Mouse (Mus musculus): ENCODE results near the gene Lsm5. TPM values are rescaled to one million over a fixed set of nuclear protein-coding genes. Genes with fewer than 3 reads are reported as not detected.

Lsm5 gene
- 128 and 144 TPM in 2 replicates for total RNA-seq (2017)

DNA sequence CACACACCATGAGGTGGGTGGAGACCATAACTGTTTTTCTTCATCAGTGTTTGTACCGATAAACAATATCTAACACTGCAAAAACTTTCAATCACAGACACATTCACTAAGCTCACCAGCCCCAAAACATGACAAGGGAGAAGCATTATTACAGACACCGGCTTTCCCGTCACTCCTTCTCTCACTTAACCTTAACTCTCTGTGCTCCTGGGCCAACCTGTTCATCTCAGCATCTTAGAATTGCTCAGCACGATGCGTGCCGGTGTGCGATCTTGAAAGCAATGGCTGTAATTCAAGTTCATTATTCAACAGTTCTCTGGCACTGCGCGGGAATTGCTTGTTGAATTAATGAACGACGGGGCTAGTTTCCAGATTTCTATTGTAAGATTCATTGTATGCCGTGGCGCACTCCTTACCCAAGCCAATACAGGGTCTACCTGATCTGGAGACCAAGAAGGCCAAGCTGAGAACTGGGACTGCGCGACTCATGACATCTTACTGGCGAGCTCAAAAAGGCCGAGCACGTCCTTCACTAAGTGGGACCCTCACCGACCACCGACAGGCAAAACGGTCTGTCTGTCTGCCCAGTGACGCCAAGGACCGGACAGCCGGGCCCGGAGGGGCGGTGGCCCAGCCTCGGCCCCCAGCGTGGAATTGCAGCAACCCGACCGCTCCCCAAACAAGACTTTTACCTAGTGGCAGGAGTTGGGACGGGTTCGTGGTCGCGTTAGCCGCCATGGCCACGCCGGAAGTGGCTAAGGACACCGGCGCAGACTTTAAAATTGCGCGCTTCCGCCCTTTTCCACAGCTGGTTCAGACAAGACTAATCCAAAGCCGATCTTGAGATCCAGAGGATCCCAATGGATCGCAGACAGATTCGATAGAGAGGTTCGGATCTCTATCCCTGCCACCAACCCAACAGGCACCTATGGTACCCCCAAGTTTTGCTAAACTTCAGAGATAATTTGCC is at the start of gene Lsm5:
Lsm5 (minus strand) TSS at position 780 of the 970 bp plus-strand sequence.
- peak; percentile 99 for ATAC-seq (replicated peaks in 1 of 2; ENCODE audit: insufficient read depth in 1 of 2, low FRiP score in 2 of 2, low TSS enrichment in 1 of 2, low read depth in 1 of 2, poor library complexity in 2 of 2, severe bottlenecking in 2 of 2)

DNA sequence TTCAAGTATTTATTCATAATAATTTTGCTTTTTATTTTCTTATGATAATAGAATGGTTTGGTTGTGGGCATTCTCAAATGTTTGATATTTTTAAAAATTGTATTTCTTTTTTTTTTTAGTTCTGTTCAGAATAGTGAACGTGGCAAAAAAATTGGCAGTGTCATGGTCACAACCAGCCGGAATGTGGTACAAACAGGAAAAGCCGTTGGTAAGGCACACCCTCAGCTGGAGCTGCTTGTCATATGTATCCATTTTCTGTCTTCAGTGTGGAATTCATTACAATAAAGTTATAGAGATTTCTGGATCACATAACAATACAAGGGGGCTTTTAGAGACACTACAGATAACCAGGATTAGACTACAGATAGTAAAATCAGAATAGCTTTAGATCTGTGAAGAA is 49.2 kb upstream of the Lsm5 start:
- ATAC-seq (replicated peaks in 1 of 2; ENCODE audit: insufficient read depth in 1 of 2, low FRiP score in 2 of 2, low TSS enrichment in 1 of 2, low read depth in 1 of 2, poor library complexity in 2 of 2, severe bottlenecking in 2 of 2), result 0 out of 4 replicates have a peak, but pooled peaks of 1 of the 2 experiments have one; percentile 51

DNA sequence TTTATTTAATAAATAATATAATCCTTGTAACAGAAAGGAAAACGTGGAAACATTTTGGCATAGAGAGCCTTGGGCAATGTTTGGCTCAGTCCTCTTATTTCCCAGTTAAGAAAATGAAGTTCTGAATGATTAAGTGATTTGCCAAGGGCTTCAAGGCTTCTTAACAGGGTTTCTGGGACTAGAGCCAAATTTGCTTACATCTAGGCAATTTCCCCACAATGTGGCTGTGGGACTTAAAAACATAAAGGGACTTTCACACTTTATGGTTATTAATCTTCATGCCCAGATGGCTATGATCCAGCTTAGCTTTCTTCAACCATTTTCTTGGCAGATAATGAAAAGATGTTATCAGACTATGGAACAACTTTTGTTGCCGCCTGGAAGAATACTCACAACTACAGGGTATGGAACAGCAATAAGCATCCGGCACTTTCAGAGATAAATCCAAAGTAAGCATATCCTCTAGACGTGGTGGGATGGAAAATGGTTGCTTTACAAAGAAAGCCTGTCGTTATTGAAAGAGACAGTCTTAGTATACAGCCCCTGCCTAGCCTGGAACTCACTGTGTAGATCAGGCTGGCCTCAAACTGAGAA is 41.5 kb upstream of the Lsm5 start:
- peak in 1 of 2 experiments; percentile 32; a peak in 1 of 4 replicates for ATAC-seq (replicated peaks in 1 of 2; ENCODE audit: insufficient read depth in 1 of 2, low FRiP score in 2 of 2, low TSS enrichment in 1 of 2, low read depth in 1 of 2, poor library complexity in 2 of 2, severe bottlenecking in 2 of 2)

DNA sequence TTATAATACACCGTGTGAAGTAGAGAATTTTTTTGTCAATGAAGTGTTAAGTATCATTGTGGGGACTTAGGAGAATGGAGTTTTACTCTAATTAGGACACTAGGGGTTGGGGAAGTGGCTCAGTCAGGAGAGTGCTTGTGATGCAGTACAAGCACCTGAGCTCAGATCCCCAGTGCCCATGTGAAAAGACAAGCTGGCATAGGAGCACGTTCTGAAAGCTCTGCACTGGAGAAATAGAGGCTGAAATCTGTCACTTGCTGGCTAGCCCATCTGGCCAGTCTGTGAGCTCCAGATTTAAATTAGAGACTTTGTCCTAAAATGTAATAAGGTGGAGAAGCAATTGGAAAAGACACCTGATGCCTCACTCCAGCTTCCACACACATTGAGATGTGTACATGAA is 28.0 kb upstream of the Lsm5 start:
- ATAC-seq (replicated peaks in 1 of 2; ENCODE audit: insufficient read depth in 1 of 2, low FRiP score in 2 of 2, low TSS enrichment in 1 of 2, low read depth in 1 of 2, poor library complexity in 2 of 2, severe bottlenecking in 2 of 2), result no peak

DNA sequence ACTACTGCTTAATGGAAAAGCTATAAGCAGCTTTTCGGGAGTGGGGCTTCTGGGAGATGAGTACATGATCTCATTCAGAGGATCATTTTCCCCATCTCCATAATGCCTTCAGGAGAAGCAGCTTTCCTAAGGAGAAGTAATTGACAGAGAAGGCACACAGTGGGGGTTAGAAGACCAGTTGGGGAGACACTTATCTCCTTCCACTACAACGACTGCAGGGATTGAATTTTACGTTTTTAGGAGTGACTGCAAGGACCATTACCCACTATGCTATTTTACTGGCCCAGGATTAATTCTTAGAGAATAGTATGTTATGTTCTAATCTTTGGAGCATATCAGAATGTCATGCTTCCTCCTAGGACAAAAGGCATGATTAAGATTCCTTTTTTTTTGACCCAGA is 16.4 kb upstream of the Lsm5 start:
- ATAC-seq (replicated peaks in 1 of 2; ENCODE audit: insufficient read depth in 1 of 2, low FRiP score in 2 of 2, low TSS enrichment in 1 of 2, low read depth in 1 of 2, poor library complexity in 2 of 2, severe bottlenecking in 2 of 2), result no peak; a peak in 1 of 4 replicates

DNA sequence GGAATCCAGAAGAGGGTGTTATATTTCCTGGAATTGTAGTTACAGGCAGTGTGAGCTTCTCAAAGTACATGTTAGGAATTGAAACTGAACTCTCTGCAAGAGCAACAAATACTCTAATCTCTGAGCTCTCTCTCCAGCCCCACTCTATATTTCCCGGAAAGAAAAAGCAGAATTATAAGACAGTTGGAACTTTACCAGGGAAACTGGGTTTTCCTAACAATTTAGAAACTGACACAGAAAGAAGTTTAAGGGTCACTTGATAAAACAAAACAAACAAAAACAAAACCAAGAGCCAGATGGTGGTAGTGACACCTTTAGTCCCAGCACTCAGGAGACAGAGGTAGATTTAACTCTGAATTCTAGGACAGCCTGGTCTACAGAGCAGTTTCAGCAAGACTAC is 14.6 kb upstream of the Lsm5 start:
- no peak for ATAC-seq (replicated peaks in 1 of 2; ENCODE audit: insufficient read depth in 1 of 2, low FRiP score in 2 of 2, low TSS enrichment in 1 of 2, low read depth in 1 of 2, poor library complexity in 2 of 2, severe bottlenecking in 2 of 2)

DNA sequence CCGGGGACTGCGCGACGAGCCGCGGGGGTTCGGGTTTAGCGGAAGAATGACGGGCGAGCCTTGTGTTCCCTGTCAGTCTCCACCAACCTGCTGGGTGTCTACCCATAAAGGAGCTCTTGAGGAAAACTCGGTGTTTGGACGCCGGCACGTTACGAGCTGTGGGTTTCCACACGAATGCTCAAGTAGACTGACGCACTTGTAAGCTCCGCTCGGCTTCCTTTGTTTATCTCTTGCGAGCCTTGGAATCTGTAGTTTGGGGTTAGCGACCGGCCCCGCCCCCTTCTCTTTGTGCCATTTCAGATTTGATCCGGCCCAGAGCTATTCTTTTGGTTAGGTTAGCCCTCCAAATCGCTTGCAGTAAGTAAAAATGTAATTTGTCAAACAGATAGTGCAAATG is 10.8 kb upstream of the Lsm5 start:
- ATAC-seq (replicated peaks in 1 of 2; ENCODE audit: insufficient read depth in 1 of 2, low FRiP score in 2 of 2, low TSS enrichment in 1 of 2, low read depth in 1 of 2, poor library complexity in 2 of 2, severe bottlenecking in 2 of 2), result peak; percentile 9 to 33; a peak in 2 of 4 replicates

DNA sequence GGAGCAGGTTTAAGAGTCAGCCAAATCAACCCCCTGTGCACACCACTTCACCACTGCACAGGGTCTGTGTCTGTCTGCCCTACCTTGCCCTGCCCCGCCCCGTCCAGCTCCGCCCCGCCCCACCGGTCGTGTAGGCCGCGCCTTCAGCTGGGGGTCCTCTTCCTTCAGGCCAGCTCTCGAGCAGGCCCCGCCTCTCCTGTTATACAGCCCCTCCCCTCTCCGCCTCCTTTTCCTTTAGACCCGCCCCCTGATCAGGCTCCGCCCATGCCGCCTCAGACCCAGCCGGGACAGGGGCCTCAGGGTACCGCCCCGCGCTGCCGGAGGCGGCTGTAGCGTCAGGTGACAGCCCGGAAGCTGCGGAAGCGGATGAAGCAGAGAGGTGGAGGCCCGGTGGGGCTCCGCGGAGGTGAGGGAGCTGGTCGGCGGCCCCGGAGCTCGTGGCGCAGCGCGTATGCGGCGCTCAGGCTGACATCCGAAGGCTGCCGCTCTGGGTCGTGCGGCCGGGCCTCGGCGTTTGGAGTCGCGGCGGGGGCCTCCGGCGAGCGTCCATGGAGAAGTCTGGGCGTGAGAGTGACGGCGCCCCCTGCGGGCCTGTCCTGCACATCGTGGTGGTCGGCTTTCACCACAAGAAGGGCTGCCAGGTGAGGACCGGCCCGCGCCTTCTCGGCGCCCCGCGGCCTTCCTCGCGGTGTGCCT is 10.2 kb upstream of the Lsm5 start, which contains the start of gene Avl9:
Avl9 (plus strand) TSS at position 326 of the 696 bp plus-strand sequence.
- peak; percentile 95 to 97 for ATAC-seq (replicated peaks in 1 of 2; ENCODE audit: insufficient read depth in 1 of 2, low FRiP score in 2 of 2, low TSS enrichment in 1 of 2, low read depth in 1 of 2, poor library complexity in 2 of 2, severe bottlenecking in 2 of 2)

DNA sequence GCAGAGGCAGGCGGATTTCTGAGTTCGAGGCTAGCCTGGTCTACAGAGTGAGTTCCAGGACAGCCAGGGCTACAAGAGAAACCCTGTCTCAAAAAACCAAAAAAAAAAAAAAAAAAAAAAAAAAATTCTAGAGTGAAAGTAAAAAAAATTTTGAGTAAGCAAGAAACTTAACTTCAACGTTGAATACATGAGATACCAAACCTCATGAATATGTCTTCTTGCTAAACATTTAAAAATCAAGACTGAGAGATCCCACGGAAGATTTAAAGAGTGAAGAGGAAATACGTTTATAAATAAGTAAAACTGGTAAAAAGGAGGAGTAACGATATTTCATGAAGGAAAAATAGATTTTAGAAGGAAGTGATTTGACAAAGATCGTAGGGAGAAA is 9.7 kb upstream of the Lsm5 start:
- no peak for ATAC-seq (replicated peaks in 1 of 2; ENCODE audit: insufficient read depth in 1 of 2, low FRiP score in 2 of 2, low TSS enrichment in 1 of 2, low read depth in 1 of 2, poor library complexity in 2 of 2, severe bottlenecking in 2 of 2)

DNA sequence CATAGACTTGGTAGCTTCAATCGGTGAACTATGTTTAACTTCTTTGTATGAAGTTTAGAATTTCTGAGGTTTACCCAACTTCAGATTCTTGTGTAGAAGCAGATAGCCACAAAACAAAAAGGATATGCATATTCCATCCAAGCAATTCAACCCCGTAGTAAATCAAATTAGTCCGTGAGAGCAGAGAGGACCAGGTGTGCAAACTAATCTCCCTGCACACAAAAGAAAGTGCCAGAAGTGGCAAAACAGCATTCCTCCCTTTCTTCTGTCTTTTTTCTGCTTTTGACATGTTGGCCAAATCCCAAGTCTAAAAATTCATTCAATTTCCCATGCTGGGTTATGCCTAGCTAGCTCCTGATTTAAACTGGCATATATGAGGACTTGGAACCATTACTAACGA is 12.1 kb downstream of the Lsm5 start:
- no peak for ATAC-seq (replicated peaks in 1 of 2; ENCODE audit: insufficient read depth in 1 of 2, low FRiP score in 2 of 2, low TSS enrichment in 1 of 2, low read depth in 1 of 2, poor library complexity in 2 of 2, severe bottlenecking in 2 of 2)

DNA sequence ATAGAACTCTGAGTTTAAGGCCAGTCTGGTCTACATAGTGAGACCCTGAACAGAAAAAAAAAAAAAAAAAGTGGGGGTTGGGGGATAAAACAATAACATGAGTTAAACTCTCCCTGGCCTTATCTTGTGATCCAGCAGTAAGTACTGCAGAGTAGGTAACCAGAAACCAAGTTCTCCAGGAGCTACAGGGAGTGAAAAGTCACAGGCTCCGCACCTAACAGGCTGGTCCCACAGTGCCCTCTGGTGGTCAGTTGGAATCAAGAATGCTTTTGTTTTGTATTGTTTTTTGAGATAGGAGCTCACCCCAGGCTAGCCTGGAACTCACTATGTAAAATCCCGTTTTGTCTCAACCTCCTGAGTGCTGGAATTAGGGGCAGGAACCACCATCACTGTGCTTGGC is 13.3 kb downstream of the Lsm5 start:
- ATAC-seq (replicated peaks in 1 of 2; ENCODE audit: insufficient read depth in 1 of 2, low FRiP score in 2 of 2, low TSS enrichment in 1 of 2, low read depth in 1 of 2, poor library complexity in 2 of 2, severe bottlenecking in 2 of 2), result peak; percentile 78 to 93

DNA sequence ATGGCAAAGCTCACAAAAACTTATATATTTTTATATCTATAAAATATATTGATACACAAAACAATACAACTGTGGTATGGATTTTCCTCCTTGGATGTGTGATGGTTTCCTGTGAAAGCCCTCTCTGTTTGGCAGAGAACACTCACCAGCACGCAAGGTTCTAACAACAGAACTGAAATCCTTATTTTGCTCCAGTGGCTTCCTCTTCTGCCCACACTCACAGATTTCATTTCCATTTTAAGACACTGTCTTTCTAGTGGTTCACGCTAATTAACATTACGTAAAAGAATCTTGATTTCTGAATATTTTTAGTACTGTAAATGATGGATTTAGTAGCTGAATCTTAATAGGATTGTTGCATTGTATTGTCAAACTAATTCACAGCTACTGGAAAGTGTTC is 16.3 kb downstream of the Lsm5 start:
- no peak for ATAC-seq (replicated peaks in 1 of 2; ENCODE audit: insufficient read depth in 1 of 2, low FRiP score in 2 of 2, low TSS enrichment in 1 of 2, low read depth in 1 of 2, poor library complexity in 2 of 2, severe bottlenecking in 2 of 2)

DNA sequence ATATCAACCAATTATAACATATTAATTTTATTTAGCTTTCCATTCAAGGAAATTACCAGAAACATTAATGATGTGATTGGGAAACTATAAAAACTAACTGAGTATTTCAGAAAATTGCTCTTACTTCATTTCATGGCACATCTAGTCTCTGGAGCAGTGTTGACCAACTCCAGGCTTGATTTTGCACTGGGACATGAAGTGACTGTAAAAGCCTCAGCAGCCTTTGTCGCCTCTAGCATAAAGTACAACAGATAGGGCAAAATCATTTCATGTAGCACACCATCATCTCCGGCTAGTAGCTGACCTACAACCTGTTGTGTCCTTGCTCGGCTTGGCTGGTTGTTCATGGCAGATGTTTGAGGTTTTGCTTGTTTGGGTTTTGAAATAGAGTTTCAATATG is 40.1 kb downstream of the Lsm5 start:
- ATAC-seq (replicated peaks in 1 of 2; ENCODE audit: insufficient read depth in 1 of 2, low FRiP score in 2 of 2, low TSS enrichment in 1 of 2, low read depth in 1 of 2, poor library complexity in 2 of 2, severe bottlenecking in 2 of 2), result no peak

DNA sequence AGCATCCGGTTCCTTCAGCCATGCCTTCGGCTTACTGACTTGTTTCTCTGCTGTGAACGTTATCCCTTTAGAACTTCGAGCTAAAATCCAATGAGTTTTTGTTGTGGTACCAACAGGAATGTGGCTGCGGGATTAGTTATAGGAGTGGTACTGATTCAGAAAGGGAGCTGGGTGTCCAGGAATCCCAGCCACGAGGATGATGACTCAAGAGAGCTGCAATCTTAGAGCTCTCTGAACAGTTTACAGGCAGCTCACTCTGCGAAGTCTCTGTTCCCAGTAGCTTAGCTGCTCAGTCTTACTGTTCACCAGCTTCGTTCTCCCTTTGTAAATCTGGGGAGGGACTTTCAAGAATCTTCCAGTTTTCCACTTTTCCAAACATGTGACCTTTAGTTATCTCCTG is 49.1 kb downstream of the Lsm5 start:
- ATAC-seq (replicated peaks in 1 of 2; ENCODE audit: insufficient read depth in 1 of 2, low FRiP score in 2 of 2, low TSS enrichment in 1 of 2, low read depth in 1 of 2, poor library complexity in 2 of 2, severe bottlenecking in 2 of 2), result no peak

DNA sequence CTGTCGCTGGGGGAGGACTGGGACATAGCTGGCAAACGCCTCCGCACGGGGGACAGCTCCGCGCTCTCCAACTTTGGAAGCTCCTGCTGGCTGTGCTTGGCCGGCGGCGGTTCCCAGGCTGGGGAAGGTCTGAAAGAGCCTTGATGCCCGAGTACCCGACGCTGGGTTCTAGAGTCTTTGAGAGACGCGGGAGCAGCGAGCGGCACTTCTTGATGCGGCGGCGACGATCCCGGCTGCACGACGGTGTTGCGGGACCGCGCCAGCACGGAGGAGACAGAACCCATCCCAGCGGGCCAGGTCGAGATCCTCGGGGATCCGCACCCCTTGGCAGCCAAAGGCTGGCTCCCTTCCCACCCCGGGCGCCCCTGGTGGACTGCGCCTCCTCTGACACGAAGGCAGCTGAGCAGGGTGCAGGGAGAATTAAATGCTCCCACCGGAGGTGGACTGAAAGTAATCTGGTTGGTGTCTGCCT is 52.4 kb downstream of the Lsm5 start:
- peak; percentile 22 to 64 for ATAC-seq (replicated peaks in 1 of 2; ENCODE audit: insufficient read depth in 1 of 2, low FRiP score in 2 of 2, low TSS enrichment in 1 of 2, low read depth in 1 of 2, poor library complexity in 2 of 2, severe bottlenecking in 2 of 2)

Measured in hematopoietic stem cell, adult 5-6 weeks (primary cell).